Mouse (Mus musculus) layer of hippocampus, adult 8-10 months (tissue): ENCODE results near the gene Pdgfb. TPM values are rescaled to one million over a fixed set of nuclear protein-coding genes. Genes with fewer than 3 reads are reported as not detected.

Experiments
- DNase-seq, 2 experiments: peaks; one replicate each; pipeline ENCODE4 v3.0.0; 2022; ENCODE audit warnings: low spot score in 2 of 2
- total RNA-seq, 4 experiments: library from RNA; stranded (reverse); gene quantifications; 2 replicates each; pipeline ENCODE4 v1.2.4; 2022

The Pdgfb gene
- total RNA-seq = 10 to 100 TPM; 30.3 to 38.4 (median 34.6) TPM

DNA sequence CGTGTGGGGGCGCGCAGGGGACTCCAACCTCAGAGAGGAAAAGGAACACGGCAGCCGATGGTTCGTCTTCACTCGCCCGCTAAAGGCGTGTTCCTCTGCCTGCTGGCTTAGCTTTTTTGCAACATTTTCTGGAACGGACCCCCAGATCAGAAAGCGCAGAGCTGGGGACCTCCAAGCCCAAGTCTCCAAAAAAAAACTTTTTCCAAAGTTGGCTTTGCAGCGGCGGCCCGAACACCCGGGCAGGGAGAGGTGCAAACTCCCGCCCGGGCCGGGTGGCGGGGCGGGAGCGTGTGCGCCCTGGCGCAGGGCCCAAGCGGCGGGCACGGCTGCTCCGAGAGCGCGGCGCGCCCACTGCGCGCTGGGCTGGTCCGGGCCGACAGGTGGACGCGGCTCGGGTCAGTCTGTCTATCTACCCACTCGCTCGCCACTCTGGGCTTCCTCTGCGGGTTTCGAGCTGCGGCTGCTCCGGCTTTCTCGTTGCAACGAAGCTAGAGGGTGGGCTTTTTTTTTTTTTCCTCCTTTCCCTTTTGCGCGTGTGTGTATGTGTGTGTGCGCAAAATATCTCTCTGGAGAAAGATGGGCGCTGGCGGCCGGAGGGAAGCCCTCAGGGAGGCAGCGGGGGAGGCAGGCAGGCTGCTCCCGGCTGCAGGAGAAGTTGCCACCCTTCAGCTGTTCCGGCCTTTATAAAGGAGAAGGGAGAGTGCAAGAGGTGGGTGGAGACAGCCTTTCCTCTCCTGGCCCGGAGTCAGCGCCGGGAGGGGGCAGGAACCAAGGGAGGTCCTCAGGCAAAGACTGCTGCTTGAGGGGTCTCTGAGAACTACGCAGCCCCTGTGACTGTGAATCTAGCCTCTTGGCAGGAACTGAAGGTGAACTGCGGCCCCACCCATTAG lies at the start of gene Pdgfb:
Pdgfb (minus strand) TSS at position 657 of the 890 bp plus-strand sequence.
- DNase-seq = peak in 1 of 2 experiments; percentile 37

DNA sequence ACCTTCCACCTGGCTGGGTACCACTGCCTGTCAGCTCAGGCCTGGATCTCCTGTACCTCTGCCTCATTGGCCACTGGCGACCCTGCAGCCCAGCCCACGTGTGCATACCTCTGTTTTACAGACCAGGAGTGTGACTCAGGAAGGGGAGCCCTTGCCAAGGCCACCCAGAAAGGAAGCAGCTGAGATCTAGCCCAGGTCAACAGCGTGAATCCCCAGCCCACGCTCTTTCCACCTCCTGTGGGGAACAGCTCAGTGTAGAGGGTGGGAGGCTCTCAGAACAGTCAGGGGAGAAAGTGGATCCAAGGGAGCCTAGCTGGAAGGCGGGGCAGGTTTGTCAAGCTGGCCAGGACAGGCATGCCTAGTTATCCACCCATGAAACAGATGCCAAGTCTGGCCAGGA lies 48.0 kb upstream of the Pdgfb start:
- DNase-seq = no peak

DNA sequence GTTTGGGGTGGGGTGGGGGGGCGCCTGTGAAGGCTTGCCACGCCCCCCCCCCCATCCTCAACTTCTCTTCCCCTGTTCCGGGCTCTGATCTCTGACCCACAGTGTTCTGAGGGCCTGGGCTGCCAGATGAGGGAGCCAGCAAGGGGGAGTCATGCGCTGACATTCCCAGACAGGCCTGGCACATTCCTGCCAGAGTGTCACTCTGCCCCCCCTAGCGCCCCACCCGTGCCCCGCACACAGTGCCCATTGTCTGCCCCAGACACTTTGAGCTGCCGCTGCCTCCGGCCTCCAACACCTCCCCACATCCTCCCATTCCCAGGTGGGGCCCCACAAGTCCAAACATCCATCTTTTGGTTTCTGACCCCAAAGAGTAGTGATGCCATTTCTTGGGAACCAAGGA lies 47.6 kb upstream of the Pdgfb start:
- no peak for DNase-seq

DNA sequence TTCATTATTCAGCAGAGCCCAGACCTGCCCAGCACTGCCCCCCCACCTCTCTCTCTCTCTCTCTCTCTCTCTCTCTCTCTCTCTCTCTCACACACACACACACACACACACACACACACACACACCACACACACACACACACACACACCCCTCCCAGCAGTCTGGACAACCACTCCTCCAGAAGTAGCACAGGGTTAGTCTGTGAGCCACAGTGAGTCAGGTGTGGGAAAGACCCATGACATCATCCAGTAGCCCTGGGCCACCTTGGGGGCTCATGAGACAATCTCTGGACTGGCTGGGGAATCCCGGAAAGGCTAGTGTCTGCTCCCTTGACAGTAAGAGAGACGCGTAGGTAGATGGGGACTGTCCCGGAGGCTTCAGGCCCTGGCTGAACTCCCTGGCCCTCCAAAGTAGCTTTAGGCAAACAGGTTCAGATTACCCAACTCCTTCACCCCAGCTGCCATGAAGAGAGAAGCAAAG lies 46.3 kb upstream of the Pdgfb start:
- no peak for DNase-seq

DNA sequence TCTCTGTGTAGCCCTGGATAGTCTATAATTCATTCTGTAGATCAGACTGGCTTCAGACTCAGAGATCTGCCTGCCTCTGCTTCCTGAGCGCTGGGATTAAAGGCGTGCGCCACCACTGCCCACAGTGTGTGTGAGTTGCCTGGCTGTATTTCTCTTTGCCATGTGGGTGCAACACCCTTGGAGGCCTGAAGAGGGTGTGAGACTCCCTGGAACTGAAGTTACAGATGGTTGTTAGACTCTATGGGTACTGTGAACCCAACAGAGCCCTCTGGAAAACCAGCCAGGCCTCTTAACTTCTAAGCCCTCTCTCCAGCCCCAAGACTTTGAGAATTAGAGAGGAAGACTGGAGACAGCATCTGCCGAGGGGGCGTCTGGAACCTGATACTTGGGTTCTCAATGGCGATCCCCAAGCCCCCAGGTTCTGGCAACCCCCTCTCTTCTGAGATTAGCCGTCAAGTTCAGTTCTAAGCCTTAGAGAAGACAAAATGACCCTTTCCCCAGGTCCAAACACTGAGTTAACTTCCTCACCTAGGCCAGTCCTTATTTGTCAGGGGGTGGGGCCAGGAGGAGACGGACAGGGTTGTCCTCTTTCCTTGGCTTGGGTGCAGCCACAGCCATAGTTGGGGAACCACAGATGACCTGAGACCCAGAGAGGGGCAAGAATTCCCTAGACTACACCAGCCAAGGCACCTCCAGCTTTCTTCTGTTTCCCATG lies 45.7 kb upstream of the Pdgfb start:
- no peak for DNase-seq

DNA sequence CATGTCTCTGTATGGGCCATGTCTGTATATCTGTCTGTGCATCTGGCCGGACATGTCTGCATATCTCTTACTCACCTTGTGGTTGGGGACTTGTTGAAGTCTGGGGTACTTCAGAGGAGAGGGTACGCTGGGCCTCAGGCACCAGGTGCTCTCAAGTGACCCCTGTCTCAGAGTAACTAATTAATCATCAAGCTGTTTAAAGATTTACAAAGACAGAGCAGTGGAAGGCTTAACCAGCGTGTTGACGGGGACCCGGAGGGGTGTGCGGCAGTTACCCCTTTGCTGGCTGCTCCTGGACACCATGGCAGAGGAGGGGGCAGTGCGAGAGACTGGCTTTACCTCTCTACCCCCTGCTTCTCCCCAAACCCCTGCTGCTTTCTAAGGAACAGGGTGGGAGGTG lies 44.8 kb upstream of the Pdgfb start:
- no peak for DNase-seq

DNA sequence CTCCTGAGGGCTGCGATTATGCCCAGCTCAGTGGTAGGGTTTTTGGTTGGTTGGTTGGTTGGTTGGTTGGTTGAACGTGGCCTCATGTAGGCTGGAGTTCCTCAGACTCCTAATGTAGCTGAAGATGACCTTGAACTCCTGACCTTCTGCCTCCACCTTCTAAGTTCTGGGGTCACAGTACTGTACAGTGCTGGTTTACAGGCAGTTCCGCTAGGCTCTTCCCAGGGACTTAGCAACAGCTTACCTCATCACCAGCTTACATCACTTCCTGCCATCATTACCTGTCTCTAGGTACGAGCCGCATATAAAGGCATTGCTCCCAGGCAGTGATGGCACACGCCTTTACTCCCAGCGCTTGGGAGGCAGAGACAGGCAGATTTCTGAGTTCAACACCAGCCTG lies 43.4 kb upstream of the Pdgfb start:
- DNase-seq = no peak

DNA sequence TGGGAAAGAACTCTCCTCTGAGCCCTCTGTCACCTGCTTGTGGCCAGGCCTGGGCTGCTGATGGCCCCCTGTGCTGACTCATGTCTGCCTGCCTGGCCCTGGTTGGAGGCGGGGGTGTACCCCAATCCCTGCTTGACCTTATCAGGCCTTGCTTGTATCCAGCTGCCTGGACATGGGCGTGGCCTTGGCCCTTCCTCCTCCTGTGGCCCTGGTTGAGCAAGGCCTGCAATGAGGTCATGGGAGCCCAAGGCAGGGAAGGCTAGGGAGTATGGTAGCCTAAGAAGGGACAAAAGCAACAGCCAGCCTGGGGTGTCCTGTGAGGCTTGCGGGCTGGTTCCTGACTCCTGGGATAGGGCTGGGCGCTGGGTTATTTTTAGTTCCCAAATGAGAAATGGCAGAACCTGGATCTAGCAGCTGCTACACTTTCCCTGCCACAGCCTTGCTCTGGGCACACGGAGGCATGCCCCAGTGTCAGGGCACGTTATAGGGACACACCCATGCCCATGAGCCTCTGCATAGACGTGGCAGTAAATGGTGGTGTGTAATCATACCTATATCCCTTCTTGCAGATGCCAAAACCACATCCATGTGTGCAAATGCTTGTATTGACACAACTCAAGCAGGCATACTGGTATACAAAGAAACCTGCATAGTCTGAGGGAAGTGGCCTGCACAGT lies 39.4 kb upstream of the Pdgfb start:
- DNase-seq = no peak

DNA sequence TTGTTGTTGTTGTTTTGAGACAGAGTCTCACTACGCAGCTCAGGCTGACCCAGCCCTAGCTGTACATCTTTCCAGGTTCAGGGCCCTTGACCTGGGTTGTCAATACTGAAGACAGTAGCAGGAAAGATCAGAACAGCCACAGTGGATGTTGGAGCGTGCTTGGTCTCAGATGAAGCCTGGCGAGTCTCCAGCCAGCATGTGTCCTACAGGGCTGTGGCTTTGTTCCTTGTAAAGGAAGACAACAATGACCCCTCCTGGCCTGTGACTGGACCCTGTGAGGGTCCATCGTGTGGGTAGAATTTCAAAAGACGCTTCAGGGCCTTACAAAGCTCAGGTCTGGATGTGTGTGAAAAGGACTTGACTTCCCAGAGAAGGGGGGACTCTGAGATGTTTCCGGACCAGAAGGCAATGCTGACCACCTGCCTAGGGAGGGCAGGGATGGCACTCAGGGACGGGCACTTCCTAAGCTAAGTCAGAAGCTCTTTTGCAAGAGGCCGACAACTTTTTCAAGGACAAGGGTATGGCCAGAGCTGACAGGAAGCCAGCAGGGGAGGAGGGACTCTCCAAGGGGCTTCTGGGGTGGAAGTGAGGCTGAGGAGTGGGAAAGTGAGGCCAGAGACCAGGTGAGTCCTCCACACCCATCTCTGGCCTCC lies 38.7 kb upstream of the Pdgfb start:
- no peak for DNase-seq

DNA sequence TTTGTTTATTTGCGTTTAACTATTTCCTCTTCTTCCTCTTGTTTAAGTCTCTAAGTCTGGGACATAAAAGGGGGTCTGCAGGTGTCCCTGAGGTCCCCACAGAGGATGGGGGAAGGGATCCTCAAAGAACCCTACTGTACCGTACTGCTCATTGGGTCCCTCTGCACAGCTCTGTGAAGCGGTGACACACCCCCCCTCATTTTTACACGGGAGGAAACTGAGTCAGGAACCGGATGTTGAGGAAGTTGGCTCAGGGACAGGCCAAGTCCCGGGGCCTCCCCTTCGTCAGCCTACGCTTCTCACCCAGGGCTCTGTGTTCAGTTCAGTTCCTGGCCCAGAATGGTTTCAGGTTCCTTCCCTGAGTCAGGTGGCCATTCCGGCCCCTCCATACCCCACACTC lies 37.0 kb upstream of the Pdgfb start:
- DNase-seq = no peak

DNA sequence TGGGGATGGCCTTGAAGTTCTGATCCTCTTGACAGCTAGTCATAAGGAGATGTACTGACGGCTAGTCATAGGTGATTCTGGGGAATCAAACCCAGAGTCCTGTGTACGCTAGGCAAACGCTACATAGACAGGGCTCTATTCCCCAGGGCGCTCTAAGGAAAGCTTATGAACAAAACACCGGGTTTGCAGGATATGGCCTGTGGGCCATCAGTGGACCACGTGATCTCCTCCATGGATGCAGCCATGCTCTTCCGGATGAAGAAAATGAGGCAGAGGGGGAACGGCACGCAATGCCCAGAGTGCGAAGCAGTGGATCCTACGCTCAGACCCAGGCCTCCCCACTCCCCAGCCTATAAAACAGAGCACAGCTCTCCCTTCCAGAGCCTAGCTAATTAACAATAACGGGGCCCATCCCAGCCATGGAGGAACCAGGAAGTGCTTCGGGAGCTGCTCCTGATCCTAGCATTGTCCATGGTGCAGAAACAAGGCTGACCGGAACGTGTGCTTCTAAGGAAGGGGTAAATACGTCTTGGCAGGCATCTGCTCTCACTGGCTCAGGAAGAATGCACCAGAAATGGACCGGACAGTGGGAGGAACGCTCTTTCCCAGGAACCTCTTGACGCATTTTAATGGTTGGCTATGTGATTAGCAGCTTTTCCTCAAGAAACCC lies 36.5 kb upstream of the Pdgfb start:
- no peak for DNase-seq

DNA sequence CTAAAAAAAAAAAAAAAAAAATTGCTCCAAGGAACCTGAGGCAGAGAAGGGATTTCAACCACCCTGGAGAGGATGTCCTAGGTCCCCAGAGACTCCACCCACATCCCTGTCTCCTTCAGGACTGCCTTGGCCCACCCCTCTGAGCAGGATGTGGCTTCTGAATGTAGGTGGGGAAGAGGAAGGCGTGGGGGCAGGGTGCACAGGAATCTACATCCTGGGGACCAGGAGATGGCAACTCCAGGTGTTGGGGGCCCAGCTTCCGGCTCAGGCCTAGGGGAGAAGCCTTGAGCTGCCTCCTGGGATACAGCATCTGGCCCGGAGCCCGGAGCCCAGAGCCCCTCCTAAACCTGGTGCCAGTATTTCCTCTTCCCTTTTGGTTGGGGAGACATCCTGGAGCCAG lies 35.3 kb upstream of the Pdgfb start:
- DNase-seq = no peak

DNA sequence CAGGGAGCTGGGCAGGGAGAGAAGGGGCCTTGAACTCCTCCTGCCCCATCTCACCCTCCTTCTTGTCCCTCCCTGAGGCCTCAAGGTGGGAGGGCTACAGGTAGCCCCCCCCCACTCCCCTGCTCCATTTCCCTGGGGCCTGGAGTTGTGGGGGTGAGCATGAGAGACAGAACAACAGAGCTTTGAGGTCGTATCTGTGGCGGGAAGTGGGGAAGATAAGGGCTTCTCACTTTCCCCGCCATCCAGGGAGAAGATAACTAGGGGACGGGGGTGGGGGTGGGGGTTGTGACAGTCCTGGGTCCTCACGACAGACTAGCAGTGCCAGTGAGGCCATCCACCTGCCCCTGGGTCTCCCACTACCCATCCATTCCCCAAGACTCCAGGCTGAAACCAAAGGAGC lies 33.2 kb upstream of the Pdgfb start:
- DNase-seq = no peak

DNA sequence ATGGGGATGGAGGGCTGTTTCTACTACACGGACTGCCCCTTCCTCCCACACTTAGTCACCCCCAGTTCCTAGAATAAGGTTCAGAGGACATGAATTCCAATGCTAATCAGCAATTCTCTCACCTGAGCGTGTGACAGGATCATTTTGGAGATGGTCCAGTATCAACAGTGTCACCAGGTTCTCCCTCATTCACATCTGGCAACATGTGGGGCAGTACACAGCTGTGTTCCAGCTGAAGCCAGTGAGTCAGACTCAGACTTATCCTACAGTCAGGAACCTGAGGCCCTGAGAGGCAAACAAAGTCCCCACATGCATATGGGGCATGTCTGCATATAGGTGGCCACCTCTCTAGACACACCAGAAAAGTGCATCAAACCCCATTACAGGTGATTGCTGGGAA lies 32.5 kb upstream of the Pdgfb start:
- DNase-seq = no peak

DNA sequence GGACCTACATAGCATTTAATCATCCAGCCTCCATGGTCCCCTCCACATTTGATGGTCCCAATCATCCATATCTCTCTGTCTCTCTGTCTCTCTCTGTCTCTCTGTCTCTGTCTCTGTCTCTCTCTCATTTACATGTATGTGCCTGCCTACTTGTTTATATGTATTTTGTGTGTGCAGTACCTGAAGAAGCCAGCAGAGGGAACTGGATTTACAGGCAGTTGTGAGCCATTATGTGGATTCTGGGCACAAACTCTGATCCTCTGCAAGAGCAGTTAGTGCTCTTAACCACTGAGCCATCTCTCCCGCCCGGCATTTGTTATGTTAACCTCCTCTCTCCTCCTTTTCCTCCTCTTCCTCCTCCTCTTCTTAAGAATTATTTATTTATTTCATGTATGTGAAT lies 31.0 kb upstream of the Pdgfb start:
- no peak for DNase-seq

DNA sequence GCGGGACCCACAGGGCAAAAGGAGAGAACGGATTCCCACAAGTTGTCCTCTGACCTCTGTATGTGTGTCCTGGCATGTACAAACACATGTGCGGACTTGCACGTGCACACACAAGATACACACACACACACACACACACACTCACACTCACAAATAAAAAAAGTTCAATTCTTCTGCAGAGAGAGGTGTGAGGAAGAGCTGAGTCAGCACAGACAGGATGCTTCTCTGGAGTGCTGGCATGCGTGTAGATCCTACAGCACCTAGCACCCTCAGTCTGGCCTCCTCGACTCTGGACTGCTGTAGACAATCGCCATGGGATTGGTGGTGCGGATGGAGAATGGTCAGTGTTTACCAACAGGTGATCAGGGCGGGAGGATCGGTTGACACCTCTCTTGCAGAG lies 29.5 kb upstream of the Pdgfb start:
- DNase-seq = no peak

DNA sequence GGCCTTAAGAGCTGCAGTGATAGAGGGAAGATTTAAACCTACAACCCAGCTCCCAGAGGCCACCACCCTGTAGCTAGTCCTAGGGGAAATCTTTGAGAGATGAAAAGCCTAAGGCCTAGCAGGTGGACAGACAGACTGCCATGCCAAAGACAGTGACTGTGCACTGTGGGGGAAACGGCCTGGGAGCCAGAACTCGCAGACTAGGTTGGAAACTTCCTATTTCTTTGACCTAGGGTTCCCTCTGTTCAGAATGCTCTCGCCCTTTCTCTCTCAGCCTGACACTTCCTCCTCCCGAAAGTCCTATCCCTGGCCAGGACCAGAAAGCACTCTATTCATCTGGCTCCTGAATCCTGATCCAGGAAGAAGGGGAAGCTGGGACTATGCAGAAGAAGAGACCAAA lies 27.4 kb upstream of the Pdgfb start:
- DNase-seq = no peak

DNA sequence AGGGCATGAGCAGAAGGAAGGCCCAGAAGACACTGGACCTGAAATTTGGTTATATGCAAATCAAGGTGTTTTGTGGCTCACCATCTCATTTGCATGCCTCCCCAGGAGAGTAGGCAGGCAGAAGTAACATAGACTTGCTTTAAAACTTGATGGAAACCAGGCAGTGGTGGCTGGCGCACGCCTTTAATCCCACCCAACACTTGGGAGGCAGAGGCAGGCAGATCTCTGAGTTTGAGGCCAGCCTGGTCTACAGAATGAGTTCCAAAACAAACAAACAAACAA lies 23.3 kb upstream of the Pdgfb start:
- DNase-seq = no peak

DNA sequence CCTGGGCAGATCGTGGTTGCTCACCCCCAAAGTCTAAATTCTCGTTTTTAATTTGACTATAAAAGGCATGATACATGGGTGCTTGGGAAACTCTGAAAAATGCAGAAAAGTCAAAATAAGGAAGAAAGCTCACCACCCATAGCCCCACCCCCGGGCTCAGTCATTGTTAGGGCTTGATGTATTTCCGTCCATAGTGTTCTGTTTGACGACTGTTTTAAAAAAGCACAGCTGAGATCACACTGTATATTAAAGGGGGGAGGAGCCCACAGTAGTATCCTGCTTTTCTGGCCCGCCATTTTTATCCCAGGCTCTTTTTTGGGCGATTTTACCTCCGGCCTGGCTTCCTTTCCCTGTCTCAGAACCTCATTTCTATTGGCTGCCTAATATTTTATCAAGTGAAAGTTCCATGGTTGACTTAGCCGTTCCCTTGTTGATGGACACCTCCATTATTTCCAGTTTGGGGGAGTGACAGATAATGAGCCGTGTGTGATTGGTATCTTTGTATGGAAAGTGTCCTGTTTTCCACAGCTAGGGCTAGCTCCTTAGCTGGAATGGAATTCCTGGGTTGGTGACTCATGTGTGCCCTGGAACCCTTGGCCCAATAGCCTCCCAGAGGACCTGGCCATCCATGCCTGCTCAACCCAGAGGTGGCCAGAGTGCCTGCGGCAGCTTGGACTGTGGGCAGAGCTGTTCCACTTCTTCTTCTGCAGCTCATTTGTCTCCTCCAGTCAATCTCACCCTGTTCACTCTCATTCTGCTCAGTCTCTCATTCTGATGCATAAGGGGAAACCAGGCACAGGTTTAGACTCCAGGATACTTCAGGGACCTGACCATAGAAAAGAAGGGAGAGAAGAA lies 22.7 kb upstream of the Pdgfb start:
- no peak for DNase-seq

DNA sequence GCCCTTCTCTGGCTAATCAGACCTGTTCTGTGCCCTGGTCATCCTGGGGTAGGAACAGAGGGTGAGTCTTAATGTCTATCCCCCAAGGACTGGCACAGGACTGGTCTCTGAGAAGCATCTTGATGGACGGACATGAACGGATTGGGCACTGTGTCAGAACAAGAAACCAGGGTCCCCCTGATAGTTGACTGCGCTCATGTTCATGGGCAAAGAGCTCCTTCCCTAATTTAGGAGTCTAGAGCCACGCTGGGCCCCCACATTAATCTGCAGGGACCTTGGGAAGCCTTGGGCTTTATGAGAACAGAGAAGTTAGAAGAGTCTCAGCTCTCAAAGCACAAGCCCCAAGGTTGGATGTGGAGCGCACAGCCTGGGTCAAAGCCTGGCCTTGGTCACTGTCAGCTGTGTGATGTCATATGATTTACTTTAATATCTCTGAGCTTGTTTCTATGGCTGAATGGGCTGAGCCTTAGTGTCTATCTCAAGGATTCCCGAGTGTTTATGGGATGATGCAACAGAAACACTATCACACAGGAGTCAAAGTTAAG lies 20.6 kb upstream of the Pdgfb start:
- no peak for DNase-seq
